Mouse (Mus musculus) forebrain, embryonic 14.5 days (tissue): ENCODE data around the gene Ccl11. TPM values are rescaled to one million over a fixed set of nuclear protein-coding genes. Genes with fewer than 3 reads are reported as not detected.

ENCODE experiments used
- ATAC-seq: fragments of 200-750 bp; cut with Nextera tagmentation; 2 replicates; pipeline ENCODE4 v1.8.0; 2017; ENCODE audit warnings: mild to moderate bottlenecking, moderate library complexity
- DNase-seq: peaks from one replicate; pipeline ENCODE4 v3.0.0-alpha.2; 2015; ENCODE audit warnings: low spot score
- H3K27ac ChIP-seq: fragments of 300-500 bp; sonication (generic); 2 replicates; pipeline ENCODE4 v1.5.1; 2014; ENCODE audit warnings: low read depth, mild to moderate bottlenecking, control low read depth, low read length, moderate library complexity
- H3K27me3 ChIP-seq: fragments of 300-500 bp; sonication (generic); replicated peaks from 2 replicates; pipeline ENCODE4 v1.6.1; 2014; ENCODE audit warnings: low read length, control low read depth, mixed read lengths; ENCODE audit not compliant: control insufficient read depth, insufficient read depth
- H3K36me3 ChIP-seq: fragments of 300-500 bp; sonication (generic); 2 replicates; pipeline ENCODE4 v1.6.1; 2014; ENCODE audit warnings: low read length, control low read depth; ENCODE audit not compliant: control insufficient read depth, insufficient read depth
- H3K4me1 ChIP-seq: fragments of 300-500 bp; sonication (generic); 2 replicates; pipeline ENCODE4 v1.6.1; 2014; ENCODE audit warnings: antibody characterized with exemption, low read length, control low read depth; ENCODE audit not compliant: control insufficient read depth, insufficient read depth
- H3K4me2 ChIP-seq: fragments of 300-500 bp; sonication (generic); 2 replicates; pipeline ENCODE4 v1.6.1; 2014; ENCODE audit warnings: mild to moderate bottlenecking, control low read depth, low read length
- H3K4me3 ChIP-seq: fragments of 300-500 bp; sonication (generic); 2 replicates; pipeline ENCODE4 v1.5.1; 2014; ENCODE audit warnings: low read depth, low read length, control low read depth
- H3K9ac ChIP-seq: fragments of 300-500 bp; sonication (generic); 2 replicates; pipeline ENCODE4 v1.6.1; 2014; ENCODE audit warnings: mild to moderate bottlenecking, low read length, control low read depth, moderate library complexity
- H3K9me3 ChIP-seq: fragments of 300-500 bp; sonication (generic); replicated peaks from 2 replicates; pipeline ENCODE4 v1.6.1; 2016; ENCODE audit warnings: low read length, control low read depth, mixed read lengths; ENCODE audit not compliant: control insufficient read depth
- WGBS: fragments of 180-500 bp; shearing (Covaris S2); extraction: QIAGEN DNeasy Blood & Tissue Kit; methylation state at CpG from one replicate; pipeline ENCODE4 v1.1.7; 2014; 5-methylcytosine and 5-hydroxymethylcytosine counted together
- polyA plus RNA-seq: library from polyadenylated mRNA; unstranded; fragments of >200 nt; fragmentation: Nextera tagmentation; extraction: Ambion mirVana; gene quantifications from 2 replicates; pipeline ENCODE4 v1.2.1, GENCODE M21; 2014

The Ccl11 gene
- polyA plus RNA-seq, 1 experiment from 2014 or later = not detected

DNA sequence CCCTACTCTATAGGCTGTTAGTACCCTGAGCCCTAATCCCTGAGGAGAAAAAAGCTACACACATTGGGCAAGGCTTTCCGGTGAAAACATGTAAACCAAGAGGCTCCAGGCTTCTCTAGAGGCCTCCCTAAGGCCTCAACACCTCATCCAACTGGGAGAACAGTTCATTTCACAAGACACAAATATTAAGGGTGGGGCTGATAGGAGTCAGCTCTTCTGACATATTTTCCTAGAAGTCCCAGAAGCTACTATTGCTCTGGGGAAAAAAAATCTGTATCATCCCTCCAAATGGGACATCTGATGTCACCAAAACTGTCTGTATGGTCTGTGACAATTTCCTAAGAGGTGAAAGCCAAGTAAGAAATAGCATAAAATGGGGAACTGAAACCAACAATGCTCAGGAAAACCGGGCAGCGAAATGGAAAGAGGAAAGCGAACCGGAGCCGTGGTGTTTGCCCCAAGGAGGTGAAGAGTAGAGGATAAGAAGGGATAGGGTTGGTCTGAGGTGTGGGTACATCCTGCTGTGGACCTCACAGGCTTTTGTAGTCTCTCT, 35.0 kb upstream of the Ccl11 start:
- DNase-seq (no peak), ATAC-seq (no peak)
- WGBS = 92% methylated on average over 6 of the region's 6 CpGs
- no peak overlapping the region for H3K27ac ChIP-seq
- no peak overlapping the region for H3K4me2 ChIP-seq
- no peaks in the 10 kb centered on the region for H3K36me3 ChIP-seq
- no peak overlapping the region for H3K4me3 ChIP-seq
- no peaks in the 10 kb centered on the region for H3K4me1 ChIP-seq
- H3K27me3 ChIP-seq = no peaks in the 10 kb centered on the region
- H3K9ac ChIP-seq = no peak overlapping the region
- H3K9me3 ChIP-seq = no peaks in the 10 kb centered on the region

DNA sequence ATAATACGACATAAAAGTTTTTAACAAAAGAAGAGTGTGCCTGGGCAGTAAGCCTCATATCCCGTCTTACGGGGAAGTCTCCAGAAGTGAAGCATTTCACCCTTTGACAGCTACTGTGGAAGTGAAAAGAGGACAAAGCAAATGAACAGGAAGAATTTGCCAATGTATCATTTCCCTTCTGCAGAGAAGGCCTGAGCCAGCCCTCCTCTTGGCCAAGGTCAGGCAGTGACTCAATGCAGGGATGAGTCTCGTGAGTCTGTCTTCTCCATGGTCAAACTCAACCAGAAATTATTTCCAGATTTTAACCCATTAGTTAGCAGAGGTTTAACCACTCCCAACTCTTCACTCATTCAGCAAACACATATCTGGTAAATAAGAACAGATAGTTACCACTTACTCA, 33.9 kb upstream of the Ccl11 start:
- Histone ChIP-seq H3K4me3 (no peak overlapping the region), H3K4me2 (no peak overlapping the region), H3K9me3 (no peaks in the 10 kb centered on the region), H3K4me1 (no peaks in the 10 kb centered on the region), H3K36me3 (no peaks in the 10 kb centered on the region), H3K9ac (no peak overlapping the region), H3K27me3 (no peaks in the 10 kb centered on the region), H3K27ac (no peak overlapping the region)
- ATAC-seq (no peak), DNase-seq (no peak)
- WGBS = 85% methylated on average over 4 of the region's 4 CpGs

DNA sequence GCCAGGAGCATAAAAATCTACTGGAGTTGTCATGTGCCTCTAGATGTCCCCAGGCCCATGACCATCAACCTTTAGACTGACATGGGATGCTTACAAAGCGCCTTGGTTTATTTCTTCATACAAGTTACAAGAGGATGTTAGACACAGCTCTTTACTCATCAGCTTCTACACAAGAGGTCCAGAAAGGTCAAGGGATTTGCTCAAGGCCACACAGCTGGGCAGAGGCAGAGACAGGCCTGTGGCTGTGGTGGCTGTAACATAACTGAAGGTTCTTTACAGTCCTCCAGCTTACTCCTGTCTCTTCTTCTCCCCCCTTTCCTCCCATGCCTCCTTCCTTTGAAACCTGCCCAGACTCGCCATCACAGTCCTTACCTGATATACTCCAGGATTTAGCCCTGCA, 27.5 kb upstream of the Ccl11 start:
- Histone ChIP-seq H3K9me3 (no peaks in the 10 kb centered on the region), H3K27ac (no peak overlapping the region)
- DNase-seq = no peak

DNA sequence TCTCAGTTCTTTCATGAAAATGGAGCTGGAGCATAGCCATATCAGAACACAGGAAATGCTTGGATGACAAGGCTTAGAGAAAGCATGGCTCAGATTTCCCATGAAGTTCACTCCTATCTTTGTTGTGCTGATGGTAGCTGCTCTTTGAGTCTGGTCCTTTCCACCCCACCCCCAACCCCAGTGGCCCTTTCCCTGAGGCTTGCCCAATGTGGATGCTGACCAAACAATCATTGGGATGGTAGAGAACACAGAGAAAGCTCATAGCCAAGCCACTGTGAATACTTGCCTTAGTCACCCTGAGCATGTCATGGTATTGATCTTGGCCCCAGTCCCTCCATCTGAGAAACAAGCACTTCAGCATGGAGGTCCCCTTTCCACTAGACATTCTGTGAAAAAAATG, 25.5 kb upstream of the Ccl11 start:
- no peak overlapping the region for H3K4me3 ChIP-seq
- no peak overlapping the region for H3K9ac ChIP-seq
- peaks cover 4% of the 10 kb centered on the region; the same call in 1 of the 2 replicates for H3K4me1 ChIP-seq
- H3K27me3 ChIP-seq = no peaks in the 10 kb centered on the region
- no peak for ATAC-seq
- DNase-seq = no peak
- no peak overlapping the region for H3K4me2 ChIP-seq
- no peaks in the 10 kb centered on the region for H3K36me3 ChIP-seq
- H3K9me3 ChIP-seq = no peaks in the 10 kb centered on the region
- no peak overlapping the region for H3K27ac ChIP-seq

More for the DNA sequence above, 27.5 kb upstream of the Ccl11 start:
- ATAC-seq = no peak
- Histone ChIP-seq H3K4me3 (no peak overlapping the region), H3K27me3 (no peaks in the 10 kb centered on the region), H3K36me3 (no peaks in the 10 kb centered on the region), H3K9ac (no peak overlapping the region), H3K4me1 (peaks cover 4% of the 10 kb centered on the region; the same call in 1 of the 2 replicates), H3K4me2 (no peak overlapping the region)
- 76% methylated on average over 2 of the region's 2 CpGs for WGBS

DNA sequence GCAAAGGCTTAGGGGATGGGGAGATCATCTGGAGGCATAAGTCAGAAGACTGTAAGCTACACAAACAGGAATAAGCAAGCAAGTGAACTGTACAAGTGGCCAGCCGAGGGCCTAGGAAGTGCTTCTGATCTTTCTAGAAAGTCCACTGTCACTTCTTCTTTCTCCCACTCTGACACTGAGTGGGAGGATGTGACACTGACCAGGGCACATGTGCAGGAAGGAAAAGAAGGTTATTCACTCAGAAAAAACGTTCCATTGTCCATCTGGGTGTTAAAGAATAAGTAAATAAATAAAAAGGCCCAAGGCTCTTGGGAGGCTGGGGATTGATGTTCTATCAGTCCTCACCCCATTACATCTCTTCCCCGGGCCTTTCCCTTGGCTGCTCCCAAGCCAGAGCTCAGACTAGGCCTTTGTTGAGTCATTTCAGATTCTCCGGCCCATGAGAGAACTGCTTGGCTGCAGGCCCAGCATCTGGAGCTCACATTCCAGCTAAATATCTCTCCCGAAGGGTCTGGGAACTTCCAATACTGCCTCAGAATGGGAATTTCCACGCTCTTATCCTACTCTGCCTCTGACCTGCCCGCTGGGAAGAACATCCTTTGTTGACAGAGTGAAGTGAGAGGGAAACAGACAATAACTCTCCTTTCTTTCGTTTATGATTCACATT, 24.8 kb upstream of the Ccl11 start:
- no peak overlapping the region for H3K27ac ChIP-seq
- H3K4me1 ChIP-seq = peaks cover 4% of the 10 kb centered on the region; the same call in 1 of the 2 replicates
- H3K9me3 ChIP-seq = no peaks in the 10 kb centered on the region
- DNase-seq (peak; percentile 45), ATAC-seq (no peak)
- no peak overlapping the region for H3K4me3 ChIP-seq
- H3K27me3 ChIP-seq = no peaks in the 10 kb centered on the region
- WGBS = 51% methylated on average over 8 of the region's 8 CpGs
- H3K36me3 ChIP-seq = no peaks in the 10 kb centered on the region
- no peak overlapping the region for H3K9ac ChIP-seq
- H3K4me2 ChIP-seq = no peak overlapping the region

DNA sequence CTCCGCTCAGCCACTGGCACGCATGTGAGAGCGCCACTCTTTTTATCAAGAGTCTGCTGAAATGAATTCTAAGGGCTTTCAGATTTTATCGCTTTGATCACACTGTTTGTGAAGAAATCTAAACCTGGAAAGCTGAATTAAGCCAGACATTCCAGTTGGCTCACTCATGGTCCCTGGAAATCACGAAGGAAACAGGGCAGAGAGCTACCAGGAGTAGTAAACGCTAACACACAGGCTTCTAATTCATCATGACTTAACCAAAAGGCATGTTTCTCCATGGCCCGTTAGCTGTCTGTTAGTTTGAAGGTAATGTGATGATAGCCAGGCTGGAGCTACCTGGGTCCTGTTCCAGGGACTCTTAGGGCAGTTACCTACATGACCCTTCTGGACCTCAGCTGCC, 23.2 kb upstream of the Ccl11 start:
- no peaks in the 10 kb centered on the region for H3K27me3 ChIP-seq
- no peak for ATAC-seq
- 87% methylated on average over 7 of the region's 7 CpGs for WGBS

GRCm38 (mm10) chr11:82035356-82035755, 22.3 kb upstream of the Ccl11 start, which contains the start of gene Ccl2:
Gene Ccl2, plus strand, starts transcription at chr11:82035571.
- no peak; the same call in 1 of the 2 replicates for ATAC-seq
- H3K27me3 ChIP-seq = no peaks in the 10 kb centered on the region
- no peaks in the 10 kb centered on the region for H3K36me3 ChIP-seq
- 29% methylated on average over 5 of the region's 5 CpGs for WGBS
- peak; percentile 73 for DNase-seq
- H3K4me3 ChIP-seq = no peak within 1 kb of the TSS
- no peak within 1 kb of the TSS for H3K4me2 ChIP-seq
- no peak within 1 kb of the TSS for H3K9ac ChIP-seq
- H3K27ac ChIP-seq = no peak within 1 kb of the TSS
- H3K9me3 ChIP-seq = no peaks in the 10 kb centered on the region
- H3K4me1 ChIP-seq = peaks cover 4% of the 10 kb centered on the region; the same call in 1 of the 2 replicates

More for the DNA sequence above, 23.2 kb upstream of the Ccl11 start:
- Histone ChIP-seq H3K9ac (no peak overlapping the region), H3K4me2 (no peak overlapping the region), H3K4me3 (no peak overlapping the region), H3K27ac (no peak overlapping the region), H3K36me3 (no peaks in the 10 kb centered on the region), H3K9me3 (no peaks in the 10 kb centered on the region), H3K4me1 (peaks cover 4% of the 10 kb centered on the region; the same call in 1 of the 2 replicates)
- DNase-seq = no peak

DNA sequence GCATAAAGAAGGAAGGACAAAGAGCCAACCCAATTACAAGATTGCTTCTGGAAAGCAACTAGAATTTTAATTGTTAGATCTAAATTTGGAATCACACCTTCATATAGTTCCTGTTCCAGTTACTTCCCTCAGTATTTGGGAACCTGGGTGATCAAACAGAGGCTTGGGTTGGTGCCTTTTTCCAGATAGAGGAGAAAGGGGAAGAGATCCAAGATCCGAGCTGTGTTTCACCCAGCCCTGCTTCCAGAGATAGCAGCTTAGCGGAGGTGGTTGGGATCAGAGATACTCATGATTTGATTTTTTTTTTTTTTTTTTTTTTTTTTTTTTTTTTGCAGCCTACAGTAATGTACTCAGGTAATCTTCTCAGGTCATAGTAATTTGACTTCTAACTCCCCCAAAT, 21.8 kb upstream of the Ccl11 start:
- ATAC-seq = no peak

GRCm38 (mm10) chr11:82038535-82038934, 19.1 kb upstream of the Ccl11 start, which contains the start of gene Gm17268:
Gene Gm17268, minus strand, starts transcription at chr11:82038562.
- Histone ChIP-seq H3K9me3 (no peaks in the 10 kb centered on the region), H3K27ac (no peak within 1 kb of the TSS), H3K4me2 (no peak within 1 kb of the TSS), H3K4me3 (no peak within 1 kb of the TSS), H3K27me3 (no peaks in the 10 kb centered on the region), H3K4me1 (no peaks in the 10 kb centered on the region), H3K36me3 (no peaks in the 10 kb centered on the region), H3K9ac (no peak within 1 kb of the TSS)
- 54% methylated on average over 2 of the region's 2 CpGs for WGBS
- ATAC-seq (no peak), DNase-seq (no peak)

More for the DNA sequence above, 21.8 kb upstream of the Ccl11 start:
- no peak overlapping the region for H3K4me3 ChIP-seq
- H3K36me3 ChIP-seq = no peaks in the 10 kb centered on the region
- no peak overlapping the region for H3K9ac ChIP-seq
- DNase-seq = no peak
- no peak overlapping the region for H3K27ac ChIP-seq
- peaks cover 4% of the 10 kb centered on the region; the same call in 1 of the 2 replicates for H3K4me1 ChIP-seq
- H3K27me3 ChIP-seq = no peaks in the 10 kb centered on the region
- no peaks in the 10 kb centered on the region for H3K9me3 ChIP-seq
- 92% methylated on average over 2 of the region's 2 CpGs for WGBS
- no peak overlapping the region for H3K4me2 ChIP-seq
